Mouse (Mus musculus): ENCODE data around the gene Gm10318.

- TF ChIP-seq CTCF (IDR thresholded peaks at IDR 0.05; ENCODE audit: low read depth), result no peak
- TF ChIP-seq EP300 (optimal IDR thresholded peaks at IDR 0.05), result no peak
Measured at GRCm38 (mm10) chr10:77901871-77902210, 49.2 kb downstream of the Gm10318 start.
